Mouse (Mus musculus) thymus, postnatal 14 days (tissue): ENCODE measurements at regions not wholly inside any gene's neighbourhood (a gene's known extent, or its start where the extent isn't known, plus 50 kb on each side); places are given as distances from the start of the nearest gene placed in this dataset.

Experiments
- DNase-seq: peaks from one replicate; pipeline ENCODE4 v3.0.0; 2021

GRCm38 (mm10) chr10:118000591-118000990, 141.0 kb upstream of the Mdm1 start:
- DNase-seq = no peak

- no peak for DNase-seq
Measured at GRCm38 (mm10) chr10:118001501-118001900, 140.1 kb upstream of the Mdm1 start.

DNA sequence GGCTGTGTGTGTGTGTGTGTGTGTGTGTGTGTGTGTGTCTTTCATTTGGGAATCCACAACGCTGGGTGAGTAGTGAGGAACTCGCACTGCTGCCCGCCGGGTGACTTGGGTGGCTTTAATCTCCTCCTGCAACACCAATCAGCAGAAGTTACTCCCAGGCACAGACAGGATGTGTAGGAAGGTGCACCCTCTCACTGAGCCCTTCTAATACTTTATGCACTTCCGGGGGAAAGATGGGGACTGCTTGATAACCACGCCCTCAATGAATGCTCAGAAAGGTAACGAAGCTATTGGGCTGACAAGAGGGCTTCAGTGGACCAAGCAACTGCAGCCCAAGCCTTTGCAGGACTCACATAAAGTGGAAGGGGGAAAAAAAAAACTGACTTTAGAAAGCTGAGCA, 139.6 kb upstream of the Mdm1 start:
- DNase-seq = peak; percentile 44

DNA sequence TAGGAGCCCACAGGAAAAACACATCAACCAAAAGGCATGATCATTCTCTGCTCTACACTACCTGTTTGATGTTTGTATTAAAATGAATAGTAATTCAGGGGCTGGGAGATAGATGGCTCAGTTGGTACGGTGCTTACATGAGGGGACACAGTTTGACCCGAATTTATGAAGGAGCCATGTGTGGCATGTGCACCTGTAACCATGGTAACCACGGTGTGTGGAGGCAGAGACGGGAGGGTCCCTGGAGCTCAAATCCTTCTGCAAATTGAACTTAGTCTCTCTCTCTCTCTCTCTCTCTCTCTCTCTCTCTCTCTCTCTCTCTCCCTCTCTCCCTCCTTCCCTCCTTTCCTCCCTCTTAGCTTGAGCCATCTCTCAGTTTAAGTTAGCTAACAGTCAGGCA, 139.1 kb upstream of the Mdm1 start:
- DNase-seq = peak; percentile 34

GRCm38 (mm10) chr10:118003179-118003578, 138.4 kb upstream of the Mdm1 start:
- no peak for DNase-seq

DNA sequence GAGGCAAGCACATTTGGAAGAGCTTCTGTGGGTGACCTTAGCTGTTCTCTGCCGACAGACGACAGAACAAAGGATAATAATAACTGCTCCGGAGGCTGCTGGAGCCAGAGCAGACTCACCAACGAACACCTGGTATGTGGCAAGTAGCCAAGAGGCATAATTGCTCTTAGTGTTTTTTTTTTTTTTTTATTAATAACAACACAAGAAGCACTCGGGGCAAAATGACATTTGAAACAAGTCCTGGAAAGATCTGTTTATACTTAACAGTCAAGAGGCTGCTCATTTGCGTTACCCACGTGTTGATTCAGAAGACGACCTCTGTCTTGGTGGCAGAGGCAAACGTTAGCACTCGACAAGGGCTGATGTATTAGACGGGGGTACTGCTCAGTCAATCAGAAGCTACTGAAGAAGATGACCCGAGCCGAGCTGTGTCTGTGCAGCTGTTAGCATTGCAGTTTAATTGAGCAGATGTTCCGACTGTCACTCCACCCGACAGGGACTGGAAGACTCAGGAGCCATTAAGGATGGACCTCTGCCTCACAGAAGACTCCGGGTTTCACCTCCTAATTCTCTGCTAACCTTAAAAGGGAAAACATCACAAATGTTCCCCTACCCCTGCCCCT, 137.8 kb upstream of the Mdm1 start:
- no peak for DNase-seq

- no peak for DNase-seq
Measured at GRCm38 (mm10) chr10:118004362-118004958, 137.2 kb upstream of the Mdm1 start.

DNA sequence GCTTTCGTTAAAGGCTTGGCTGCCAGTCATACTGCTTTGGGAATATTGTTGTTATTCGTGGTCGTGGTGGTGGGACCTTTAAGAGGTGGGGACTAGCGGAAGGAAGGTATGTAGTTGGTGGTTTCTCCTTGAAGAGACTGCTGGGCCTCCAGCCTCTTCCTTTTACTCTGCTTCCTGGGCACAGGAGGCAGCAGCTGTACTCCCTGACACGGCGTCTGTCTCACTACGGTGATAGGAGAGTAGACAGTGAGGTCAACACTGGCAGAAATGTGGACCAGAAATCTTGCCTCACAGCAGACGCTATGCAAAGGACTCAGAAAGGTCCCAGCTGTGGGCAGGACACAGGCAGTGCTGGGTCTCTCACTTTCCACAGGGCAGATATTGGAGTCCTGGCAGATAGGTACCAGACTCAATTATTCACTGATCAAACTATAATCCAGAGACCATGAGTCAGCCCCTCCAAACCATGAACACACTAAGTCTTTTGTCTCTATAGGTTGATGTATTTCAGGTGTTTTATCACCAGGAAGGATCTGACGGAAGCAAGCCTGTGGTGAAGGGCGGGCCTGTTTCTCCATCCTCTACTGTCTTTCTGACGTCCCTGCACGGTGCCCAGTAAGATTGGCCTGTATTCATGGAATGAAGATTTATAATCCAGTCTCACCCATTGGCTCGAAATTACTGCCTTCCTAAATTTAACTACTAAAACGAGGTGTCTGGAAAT, 134.6 kb upstream of the Mdm1 start:
- peak; percentile 63 for DNase-seq

DNA sequence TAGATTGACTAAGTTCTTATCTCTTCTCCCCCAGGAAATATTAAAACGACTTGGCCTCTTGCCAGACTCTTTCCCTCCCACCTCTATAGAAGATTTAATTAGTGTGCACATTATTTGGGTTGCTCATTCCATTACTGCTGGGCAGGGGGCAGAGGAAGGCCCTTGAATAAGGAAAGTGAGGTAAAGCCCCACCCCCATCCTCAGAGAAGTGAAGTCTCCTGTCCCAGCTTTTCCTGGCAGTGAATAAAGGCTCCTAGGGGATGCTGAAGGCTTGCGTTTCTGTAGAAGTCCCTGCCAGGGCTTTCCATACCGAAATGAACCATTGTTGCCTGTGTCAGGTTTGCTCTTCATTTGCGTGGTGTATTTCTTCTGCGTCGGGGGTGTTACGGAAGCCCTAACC, 133.8 kb upstream of the Mdm1 start:
- DNase-seq = no peak

GRCm38 (mm10) chr10:118011687-118012567, 129.7 kb upstream of the Mdm1 start:
- DNase-seq = no peak

GRCm38 (mm10) chr10:118028831-118029230, 112.8 kb upstream of the Mdm1 start:
- no peak for DNase-seq

GRCm38 (mm10) chr10:118034401-118034800, 107.2 kb upstream of the Mdm1 start:
- DNase-seq = no peak

DNA sequence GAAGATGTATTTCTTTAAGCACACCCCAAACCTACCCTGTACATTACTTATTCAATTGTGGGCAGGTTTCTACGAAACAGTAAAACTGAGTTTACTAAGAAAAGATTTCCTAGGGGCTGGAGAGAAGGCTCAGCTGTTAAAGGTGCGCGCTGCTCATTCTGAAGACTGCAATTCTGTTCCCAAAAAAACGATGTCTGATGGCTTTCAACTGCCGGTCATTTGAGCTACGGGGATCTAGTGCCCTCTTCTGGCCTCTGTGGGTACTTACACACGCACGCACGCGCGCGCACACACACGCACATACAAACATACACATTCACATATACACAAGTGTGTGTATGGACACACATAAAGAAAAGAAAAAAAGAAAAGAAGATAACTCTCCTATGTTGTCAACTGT, 106.6 kb upstream of the Mdm1 start:
- DNase-seq = no peak

- no peak for DNase-seq
Measured at GRCm38 (mm10) chr10:118038465-118038864, 103.1 kb upstream of the Mdm1 start.

- DNase-seq = no peak
Measured at GRCm38 (mm10) chr10:118039056-118039455, 102.6 kb upstream of the Mdm1 start.

GRCm38 (mm10) chr10:118041068-118041467, 100.5 kb upstream of the Mdm1 start:
- peak; percentile 4 for DNase-seq

DNA sequence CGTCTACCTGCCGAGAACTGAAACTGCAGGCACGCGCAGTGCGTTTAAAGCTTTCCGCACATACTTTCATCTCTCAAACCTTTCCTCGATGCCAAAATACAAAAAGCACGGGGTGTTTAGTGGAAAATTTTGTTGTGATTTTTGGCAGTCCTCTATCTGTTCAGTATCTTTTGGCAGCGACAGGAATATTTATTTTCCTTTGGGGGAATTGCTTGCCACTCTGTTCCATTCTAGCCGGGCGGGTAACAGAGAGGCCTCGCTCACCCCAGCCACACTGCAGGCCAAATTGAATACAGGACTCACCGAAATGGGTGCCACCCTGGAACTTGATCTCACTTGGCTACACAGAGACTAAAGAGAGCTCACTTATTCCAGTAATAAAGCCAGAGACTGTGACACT, 97.8 kb upstream of the Mdm1 start:
- peak; percentile 1 for DNase-seq

DNA sequence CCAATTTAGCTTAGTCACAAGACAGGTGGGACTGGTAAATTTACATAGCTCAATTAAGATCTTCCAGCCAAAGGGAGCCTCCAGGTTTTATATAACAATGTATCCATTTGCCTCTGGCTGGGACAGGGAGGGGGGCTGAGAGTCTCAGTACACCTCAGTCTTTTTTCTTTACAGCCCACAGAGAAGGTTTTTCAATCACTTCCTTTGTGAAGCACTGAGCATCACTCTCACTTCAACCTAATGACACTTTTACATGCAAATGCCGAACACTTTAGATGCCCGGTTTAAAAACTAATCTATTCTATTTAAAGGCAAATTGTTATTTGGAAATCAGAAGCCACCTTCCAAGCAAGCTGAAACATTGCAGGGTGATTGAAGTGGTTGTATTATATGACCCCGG, 96.8 kb upstream of the Mdm1 start:
- DNase-seq = no peak

- DNase-seq = no peak
Measured at GRCm38 (mm10) chr10:118045427-118045826, 96.2 kb upstream of the Mdm1 start.

DNA sequence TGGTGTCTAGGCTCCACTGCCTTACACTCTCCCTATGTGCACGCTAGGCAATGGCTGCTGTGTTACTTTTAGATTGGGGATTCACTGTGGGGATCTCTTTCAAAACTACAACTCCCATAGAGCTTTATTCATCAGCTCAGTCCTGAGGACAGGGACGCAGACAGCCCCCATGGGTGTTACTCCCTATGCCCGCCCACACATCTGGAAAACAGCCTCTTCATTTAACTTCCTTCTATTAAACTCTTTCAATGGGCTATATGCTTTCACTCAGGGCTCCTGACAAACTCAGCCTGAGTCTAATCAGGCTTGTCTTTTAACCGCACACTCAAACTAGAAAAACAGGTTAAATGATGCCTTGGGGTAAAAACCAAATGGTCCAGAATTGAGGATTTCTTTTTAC, 95.3 kb upstream of the Mdm1 start:
- no peak for DNase-seq

- DNase-seq = no peak
Measured at GRCm38 (mm10) chr10:118046831-118047230, 94.8 kb upstream of the Mdm1 start.

DNA sequence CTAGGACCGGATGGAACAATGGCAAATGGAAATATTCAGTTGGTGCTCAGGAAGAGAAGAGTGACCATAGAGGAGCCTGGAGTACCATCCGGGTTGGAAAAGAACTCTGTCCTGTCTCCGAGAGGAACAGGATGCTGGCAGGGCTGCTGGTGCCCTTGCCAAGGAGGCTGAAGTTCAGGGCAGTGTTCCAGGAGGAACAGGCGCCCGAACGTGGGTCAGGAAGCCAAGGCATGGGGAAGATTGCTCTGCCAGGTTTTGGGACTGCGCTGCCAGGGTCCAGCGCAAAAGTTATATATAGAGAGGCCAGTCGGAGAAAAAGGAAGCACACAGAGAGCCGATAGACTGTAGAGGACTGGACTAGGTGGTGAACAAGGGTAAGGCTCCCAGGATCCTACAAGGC, 92.3 kb upstream of the Mdm1 start:
- no peak for DNase-seq

DNA sequence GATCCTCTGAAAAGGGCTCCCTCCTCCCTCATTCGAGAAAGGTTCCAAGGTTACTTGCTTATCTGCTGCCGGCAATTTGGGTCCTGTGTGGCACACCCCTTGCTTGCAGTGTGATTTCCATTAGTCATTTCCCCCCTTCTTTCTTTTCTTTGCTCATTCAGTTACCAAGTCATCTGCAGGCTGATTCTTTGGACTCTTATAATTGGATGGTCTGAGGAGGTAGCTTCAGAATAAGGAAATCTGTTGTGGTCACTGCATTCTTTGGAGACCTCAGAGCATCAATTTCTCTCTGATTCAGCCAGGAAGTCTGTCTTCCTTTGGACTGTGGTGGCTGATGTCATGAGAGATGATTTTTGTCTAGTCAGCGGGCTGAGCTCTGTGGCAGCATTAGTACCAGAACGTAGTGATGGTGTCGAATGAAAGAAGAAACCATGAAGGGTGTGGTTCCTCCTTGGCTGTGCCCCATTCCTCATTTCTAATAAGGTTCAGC, 91.4 kb upstream of the Mdm1 start:
- DNase-seq = no peak
